Mouse (Mus musculus) layer of hippocampus, postnatal 25 days (tissue): ENCODE measurements around the gene Crygn. TPM values are rescaled to one million over a fixed set of nuclear protein-coding genes. Genes with fewer than 3 reads are reported as not detected.

Source experiments
- DNase-seq, 2 experiments: peaks; one replicate each; pipeline ENCODE4 v3.0.0; 2022; ENCODE audit warnings: mixed read lengths in 2 of 2, low spot score in 1 of 2; ENCODE audit errors: extremely low spot score in 1 of 2
- total RNA-seq, 2 experiments: library from RNA; stranded (reverse); gene quantifications; 2 replicates each; pipeline ENCODE4 v1.2.3; 2021

Gene Crygn
- total RNA-seq, 2 experiments from 2014 or later = 1.4 TPM; not detected in 1

DNA sequence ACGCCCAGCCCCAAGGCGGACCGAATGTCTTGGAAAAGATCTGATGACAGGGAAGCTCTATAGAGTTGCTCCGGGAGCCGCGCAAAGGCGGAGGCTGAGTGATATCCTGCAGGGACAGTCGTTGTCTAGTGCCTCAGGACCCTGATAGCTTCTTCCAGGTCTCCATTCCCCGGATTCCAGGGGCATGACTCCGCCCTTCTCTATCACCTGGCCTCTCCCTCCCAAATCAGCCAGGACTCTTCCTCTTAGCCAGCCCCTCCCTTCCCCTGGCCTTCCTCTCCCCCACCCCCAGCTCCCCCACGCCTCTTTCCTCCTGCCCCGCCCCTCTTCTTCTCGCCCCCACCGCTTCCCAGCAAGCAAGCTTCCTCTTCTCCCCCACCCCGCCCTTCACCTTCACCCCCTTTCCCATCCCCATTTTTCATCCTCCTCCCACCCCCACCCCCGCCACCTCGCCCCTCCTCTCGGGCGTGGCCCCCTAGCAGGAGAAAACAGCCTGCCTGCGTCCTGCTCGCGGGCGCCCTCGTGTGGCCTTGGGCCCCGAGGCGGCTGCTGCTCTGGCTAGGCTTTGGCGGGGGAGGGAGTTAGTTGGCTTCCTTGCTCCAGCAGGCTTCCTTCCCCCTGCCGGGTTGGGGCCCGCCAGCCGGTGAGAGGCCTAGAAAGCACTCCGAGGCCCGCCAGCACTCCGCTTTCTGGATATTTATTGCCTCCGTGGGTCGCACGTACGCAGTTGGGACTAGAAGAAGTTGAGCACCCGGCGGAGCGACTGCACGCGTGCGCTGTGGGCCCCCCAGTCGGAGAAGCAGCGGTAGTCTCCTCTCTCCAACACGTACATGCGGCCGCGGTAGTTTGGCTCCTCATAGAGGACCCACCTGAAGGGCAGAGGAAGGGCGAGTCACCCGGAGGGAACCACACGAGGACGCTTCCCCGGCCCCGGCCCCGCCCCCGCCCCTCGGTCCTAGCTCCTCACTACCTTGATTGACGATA is 7.2 kb downstream of the Crygn start:
- DNase-seq = peak; percentile 80 to 86

DNA sequence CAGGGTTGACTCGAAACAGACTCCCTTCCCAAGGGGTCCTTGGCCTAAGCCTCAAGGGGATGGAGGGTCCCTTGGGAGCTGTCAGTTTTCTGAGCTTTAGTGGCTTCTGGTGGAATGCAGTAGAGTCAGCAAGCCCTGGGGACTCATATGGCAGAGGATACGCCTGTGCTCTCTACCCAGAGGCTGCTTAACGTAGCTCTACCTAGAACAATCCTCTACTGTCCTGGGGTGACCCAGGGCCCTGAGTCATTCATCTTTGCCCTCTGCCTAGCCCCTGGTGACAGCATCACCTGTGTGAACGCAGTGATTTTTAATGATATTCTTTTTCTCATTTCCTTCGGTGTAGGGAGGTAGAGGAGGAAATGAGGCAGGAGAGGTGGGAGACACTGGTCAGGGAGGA is 8.1 kb downstream of the Crygn start:
- DNase-seq = no peak

DNA sequence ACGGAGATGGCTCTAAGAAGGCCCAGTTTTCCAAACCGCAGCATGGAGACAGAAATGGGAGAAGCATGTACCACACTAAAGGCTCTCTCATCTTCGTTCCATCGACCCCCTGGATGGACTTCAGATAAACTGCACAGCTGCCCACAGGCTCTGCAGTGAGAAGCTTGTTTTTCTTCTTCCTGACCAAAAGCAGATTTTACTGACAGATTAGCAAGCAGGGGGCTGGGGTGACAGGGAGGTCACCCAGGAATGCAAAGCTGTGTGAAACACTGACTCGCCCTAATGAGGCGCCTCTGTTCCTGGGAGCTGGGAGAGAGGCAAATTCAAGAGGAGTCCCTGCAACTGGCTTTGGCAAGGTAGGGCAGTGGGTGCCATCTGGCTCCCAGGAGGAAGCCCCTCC is 10.3 kb downstream of the Crygn start:
- no peak for DNase-seq

GRCm38 (mm10) chr5:24743956-24744355 is 13.9 kb downstream of the Crygn start:
- no peak for DNase-seq

GRCm38 (mm10) chr5:24741172-24741885 is 16.5 kb downstream of the Crygn start:
- DNase-seq = no peak

GRCm38 (mm10) chr5:24739141-24739753 is 18.6 kb downstream of the Crygn start:
- peak in 1 of 2 experiments; percentile 36 for DNase-seq

- no peak for DNase-seq
Measured at GRCm38 (mm10) chr5:24738517-24738916, 19.3 kb downstream of the Crygn start.

DNA sequence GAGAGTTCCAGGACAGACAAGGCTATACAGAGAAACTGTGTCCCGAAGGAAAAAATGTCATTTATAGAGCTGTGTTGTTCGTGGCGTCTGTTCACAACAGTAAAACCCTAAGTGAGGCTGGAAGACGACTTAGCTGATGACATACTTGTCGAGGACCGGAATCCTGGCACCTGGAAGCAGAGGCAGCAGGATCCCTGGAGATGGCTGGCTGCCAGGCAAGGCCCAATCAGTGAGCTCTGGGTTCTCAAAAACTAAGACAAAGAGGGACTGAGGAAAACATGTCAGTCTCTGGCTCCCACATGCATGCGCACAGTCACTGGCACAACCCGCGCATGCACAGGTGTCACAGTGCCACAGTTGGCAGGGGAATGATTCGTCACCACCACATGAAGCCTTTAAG is 20.2 kb downstream of the Crygn start:
- DNase-seq = no peak

- no peak for DNase-seq
Measured at GRCm38 (mm10) chr5:24733771-24734426, 23.9 kb downstream of the Crygn start.

- no peak for DNase-seq
Measured at GRCm38 (mm10) chr5:24733134-24733533, 24.7 kb downstream of the Crygn start.

DNA sequence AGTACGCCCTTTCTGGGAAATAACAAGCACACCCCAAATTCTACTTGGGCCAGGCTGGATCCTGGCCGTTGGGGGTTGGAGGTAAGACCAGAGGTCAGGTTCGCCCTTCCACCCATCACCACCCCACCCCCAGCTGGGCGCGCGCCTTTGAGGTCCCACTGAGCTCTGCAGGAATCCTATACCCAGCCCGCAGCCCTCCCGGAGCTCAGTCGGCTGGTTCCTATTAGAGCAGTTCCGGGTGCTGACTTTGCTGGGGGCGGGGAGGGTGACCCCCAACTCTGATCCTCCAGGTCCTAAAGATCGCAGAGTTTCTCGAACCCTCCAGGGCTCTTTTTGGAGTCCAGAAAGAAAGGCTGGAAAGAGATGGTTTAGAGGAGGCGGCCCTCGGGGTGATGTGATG is 26.8 kb downstream of the Crygn start:
- DNase-seq = no peak

DNA sequence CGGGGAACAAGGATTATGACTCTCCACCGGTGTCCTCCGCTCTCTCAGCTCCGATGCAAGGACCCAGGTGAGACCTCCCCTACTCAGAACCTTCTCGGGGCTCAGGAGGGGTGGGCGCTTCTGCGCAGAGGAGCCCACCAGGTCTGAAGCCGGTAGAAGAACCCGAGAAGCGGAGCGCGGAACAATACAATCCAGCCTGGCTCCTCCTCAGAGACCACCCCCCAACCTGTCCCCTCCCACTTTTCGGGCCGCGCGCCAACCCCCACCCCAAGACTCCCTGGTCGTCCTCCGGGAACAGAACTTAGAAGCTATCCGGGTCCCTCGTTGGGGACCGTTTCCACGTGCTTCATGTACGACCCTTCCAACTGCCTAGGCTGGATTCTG is 27.3 kb downstream of the Crygn start, which contains the start of gene Wdr86:
Wdr86 (minus strand) TSS at position 240 of the 384 bp plus-strand sequence.
- DNase-seq = no peak

GRCm38 (mm10) chr5:24729797-24730487 is 27.9 kb downstream of the Crygn start:
- no peak for DNase-seq

- DNase-seq = no peak
Measured at GRCm38 (mm10) chr5:24726901-24727836, 30.6 kb downstream of the Crygn start.

- DNase-seq = no peak
Measured at GRCm38 (mm10) chr5:24725897-24726296, 31.9 kb downstream of the Crygn start.

GRCm38 (mm10) chr5:24724805-24725204 is 33.0 kb downstream of the Crygn start:
- no peak for DNase-seq

DNA sequence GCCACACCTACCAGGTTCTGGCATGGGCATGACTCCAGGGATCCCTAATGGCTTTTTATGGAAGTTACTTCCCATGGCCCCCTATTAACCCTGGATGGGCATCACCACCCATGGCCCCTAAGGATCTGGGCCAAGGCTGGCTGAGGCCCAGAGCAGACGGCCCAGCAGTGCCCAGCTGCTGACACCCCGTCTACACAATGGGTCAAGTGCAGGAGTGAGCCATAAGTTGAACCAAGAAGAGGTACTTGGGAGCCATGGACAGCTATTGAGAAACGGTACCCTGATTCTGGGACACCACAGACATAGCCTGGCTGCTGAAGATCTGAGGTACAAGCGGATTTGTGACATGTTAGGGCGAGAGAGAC is 33.6 kb downstream of the Crygn start:
- DNase-seq = no peak

GRCm38 (mm10) chr5:24723527-24724269 is 34.1 kb downstream of the Crygn start:
- DNase-seq = no peak
